Mouse (Mus musculus) neutrophil, adult 5-6 weeks (primary cell): ENCODE measurements around the gene Dhrs13. TPM values are rescaled to one million over a fixed set of nuclear protein-coding genes. Genes with fewer than 3 reads are reported as not detected.

Source experiments
- ATAC-seq: fragments of 151-379, 151-347 bp; 2 replicates; pipeline ENCODE4 v1.8.0; 2017; ENCODE audit warnings: mild to moderate bottlenecking, moderate TSS enrichment; ENCODE audit not compliant: insufficient number of reproducible peaks, poor library complexity, low FRiP score, severe bottlenecking; ENCODE audit errors: extremely low read depth
- total RNA-seq: library from RNA; stranded (forward); fragments of 200-1000 nt; gene quantifications from 2 replicates; pipeline ENCODE4 v1.2.3, GENCODE M21; 2017

The Dhrs13 gene
- total RNA-seq, 1 experiment from 2014 or later, result 1.2 TPM

GRCm38 (mm10) chr11:78074666-78075065, 42.6 kb downstream of the Dhrs13 start:
- no peak for ATAC-seq

GRCm38 (mm10) chr11:78079961-78080921, 48.2 kb downstream of the Dhrs13 start, which contains the start of gene Eral1:
TSS of gene Eral1 (minus strand) at chr11:78080383.
- ATAC-seq, result peak; percentile 92

GRCm38 (mm10) chr11:78083595-78083994, 51.5 kb downstream of the Dhrs13 start:
- ATAC-seq, result no peak

- ATAC-seq, result no peak
Observed at GRCm38 (mm10) chr11:78086925-78087479, 54.9 kb downstream of the Dhrs13 start.

Other genes starting within 250 kb of the Dhrs13 start
- not detected in 2 replicates for gene Gm10277, start 244.5 kb upstream of the Dhrs13 start, total RNA-seq
- gene Pipox, start 138.2 kb upstream of the Dhrs13 start, total RNA-seq, result not detected in 2 replicates
- gene Sez6, start 101.5 kb upstream of the Dhrs13 start, total RNA-seq, result not detected in 2 replicates
- 87.8 and 113 TPM in 2 replicates for gene Phf12, start 49.5 kb upstream of the Dhrs13 start, total RNA-seq
- 22.8 and 23.2 TPM in 2 replicates for gene Flot2, start 5.7 kb downstream of the Dhrs13 start, total RNA-seq
- gene Eral1, start 48.1 kb downstream of the Dhrs13 start, total RNA-seq, result 12.8 and 14.9 TPM in 2 replicates
- gene Fam222b, start 62.4 kb downstream of the Dhrs13 start, total RNA-seq, result 9.5 and 9.6 TPM in 2 replicates
- 9.9 and 12.5 TPM in 2 replicates for gene Traf4, start 133.3 kb downstream of the Dhrs13 start, total RNA-seq
- gene Nek8, start 144.4 kb downstream of the Dhrs13 start, total RNA-seq, result 14.1 and 16.1 TPM in 2 replicates
- 5.4 and 6.1 TPM in 2 replicates for gene Tlcd1, start 144.4 kb downstream of the Dhrs13 start, total RNA-seq
- gene Rpl23a, start 151.3 kb downstream of the Dhrs13 start, total RNA-seq, result 1,363 and 1,388 TPM in 2 replicates
- not detected in 2 replicates for gene Rab34, start 156.2 kb downstream of the Dhrs13 start, total RNA-seq
- 0.74 TPM in 1 of 2 replicates, not detected in the other for gene Proca1, start 161.1 kb downstream of the Dhrs13 start, total RNA-seq
- gene Sdf2, start 213.5 kb downstream of the Dhrs13 start, total RNA-seq, result 40.2 and 48.6 TPM in 2 replicates
- gene Supt6, start 213.7 kb downstream of the Dhrs13 start, total RNA-seq, result 53.5 and 61.2 TPM in 2 replicates
- 97.4 and 102 TPM in 2 replicates for gene 2610507B11Rik, start 229.5 kb downstream of the Dhrs13 start, total RNA-seq